Mouse (Mus musculus) myocyte (in vitro differentiated cells): ENCODE data around the gene RPS10-NUDT3.

Experiments used
- E2F4 ChIP-seq: IDR thresholded peaks from one replicate; pipeline ENCODE4 v1.6.1; 2011; ENCODE audit warnings: mild to moderate bottlenecking, control low read depth, moderate library complexity; ENCODE audit not compliant: insufficient read depth
- MAX ChIP-seq: IDR thresholded peaks from one replicate; pipeline ENCODE4 v1.6.1; 2011; ENCODE audit warnings: low read depth, mild to moderate bottlenecking, control low read depth
- MYOD1 ChIP-seq, 3 experiments: IDR thresholded peaks; one replicate each; pipeline ENCODE4 v1.6.1; 2011; ENCODE audit warnings: control low read depth in 2 of 3, low read depth in 2 of 3, mild to moderate bottlenecking in 2 of 3, moderate library complexity in 1 of 3; ENCODE audit not compliant: insufficient read length in 2 of 3, control insufficient read depth in 1 of 3
- POLR2A ChIP-seq: IDR thresholded peaks from one replicate; pipeline ENCODE4 v1.6.1; 2011; ENCODE audit warnings: low read depth, mild to moderate bottlenecking, control low read depth, moderate library complexity; ENCODE audit not compliant: insufficient read length
- POLR2AphosphoS2 ChIP-seq: IDR thresholded peaks from one replicate; pipeline ENCODE4 v1.6.1; 2011; ENCODE audit warnings: low read depth, control low read depth; ENCODE audit not compliant: insufficient read length
- REST ChIP-seq: IDR thresholded peaks from one replicate; pipeline ENCODE4 v1.6.1; 2011; ENCODE audit warnings: mild to moderate bottlenecking, control low read depth, moderate library complexity; ENCODE audit not compliant: insufficient read depth, insufficient read length
- SRF ChIP-seq: IDR thresholded peaks from one replicate; pipeline ENCODE4 v1.6.1; 2011; ENCODE audit warnings: low read depth; ENCODE audit not compliant: control insufficient read depth, insufficient read length
- TCF12 ChIP-seq: IDR thresholded peaks from one replicate; pipeline ENCODE4 v1.6.1; 2011; ENCODE audit warnings: mild to moderate bottlenecking, control low read depth; ENCODE audit not compliant: poor library complexity, insufficient read depth, severe bottlenecking
- TCF3 ChIP-seq: IDR thresholded peaks from one replicate; pipeline ENCODE4 v1.6.1; 2011; ENCODE audit warnings: low read depth, control low read depth; ENCODE audit not compliant: insufficient read length
- USF1 ChIP-seq: IDR thresholded peaks from one replicate; pipeline ENCODE4 v1.6.1; 2011; ENCODE audit warnings: low read depth, mild to moderate bottlenecking, control low read depth, moderate library complexity

DNA sequence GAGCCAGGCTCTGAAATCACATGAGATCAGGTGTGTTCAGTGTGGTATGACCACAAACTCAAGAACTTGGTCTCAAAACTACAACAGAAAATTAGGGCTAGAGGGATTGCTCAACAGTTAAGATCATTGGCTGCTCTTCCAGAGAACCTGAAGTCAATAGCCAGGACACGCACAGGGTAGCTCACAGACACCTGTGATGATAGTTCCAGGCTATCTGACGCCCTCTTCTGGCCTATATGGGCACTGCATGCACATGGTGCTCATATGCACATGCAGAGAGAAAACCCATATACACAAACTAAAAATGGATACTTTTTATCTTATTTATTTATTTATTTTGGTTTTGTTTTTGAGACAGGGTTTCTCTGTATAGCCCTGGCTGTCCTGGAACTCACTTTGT lies 9.6 kb upstream of the RPS10-NUDT3 start:
- TF ChIP-seq MYOD1 (IDR thresholded peaks at IDR 0.05; ENCODE audit: control insufficient read depth in 1 of 3, insufficient read length in 2 of 3, low read depth in 2 of 3) = no peak
- no peak for TF ChIP-seq REST
- TF ChIP-seq TCF12 = no peak
- no peak for TF ChIP-seq POLR2A
- no peak for TF ChIP-seq MAX
- TF ChIP-seq POLR2AphosphoS2 = no peak
- no peak for TF ChIP-seq E2F4
- no peak for TF ChIP-seq USF1
- TF ChIP-seq TCF3 = no peak
- TF ChIP-seq SRF = no peak
